Mouse (Mus musculus) spleen, adult 2 months (tissue): Measurements from ENCODE around the gene Pknox2.

ENCODE experiments used
- CTCF ChIP-seq: fragments of 200-500 bp; IDR thresholded peaks from 2 replicates; pipeline ENCODE4 v1.5.1; 2011; ENCODE audit warnings: mild to moderate bottlenecking, inconsistent platforms; ENCODE audit not compliant: insufficient read depth, insufficient read length, insufficient replicate concordance; ENCODE audit errors: extremely low read depth
- POLR2A ChIP-seq: fragments of 200-500 bp; IDR thresholded peaks from 2 replicates; pipeline ENCODE4 v1.6.1; 2011; ENCODE audit warnings: low read depth, low read length, inconsistent platforms

GRCm38 (mm10) chr9:37117529-37117928 is 29.7 kb downstream of the Pknox2 start:
- no peak for TF ChIP-seq CTCF
- no peak for TF ChIP-seq POLR2A
